Mouse (Mus musculus) heart, postnatal 0 days (tissue): ENCODE results near the gene Psmc3. TPM values are rescaled to one million over a fixed set of nuclear protein-coding genes. Genes with fewer than 3 reads are reported as not detected.

Source experiments
- ATAC-seq: fragments of 200-750 bp; cut with Nextera tagmentation; 2 replicates; pipeline ENCODE4 v1.8.0; 2017; ENCODE audit warnings: low read depth, moderate number of reproducible peaks, moderate library complexity; ENCODE audit not compliant: insufficient read depth
- DNase-seq: peaks from one replicate; pipeline ENCODE4 v3.0.0-alpha.2; 2016; ENCODE audit warnings: low spot score
- H3K27ac ChIP-seq: fragments of 300-500 bp; sonication (generic); 2 replicates; pipeline ENCODE4 v1.5.1; 2014; ENCODE audit warnings: low read depth, mild to moderate bottlenecking
- H3K27me3 ChIP-seq: fragments of 300-500 bp; sonication (generic); 2 replicates; pipeline ENCODE4 v1.6.1; 2014; ENCODE audit warnings: low read length, mixed read lengths; ENCODE audit not compliant: control insufficient read depth, insufficient read depth
- H3K36me3 ChIP-seq: fragments of 300-500 bp; sonication (generic); replicated peaks from 2 replicates; pipeline ENCODE4 v1.6.1; 2014; ENCODE audit warnings: low read length, mixed read lengths; ENCODE audit not compliant: control insufficient read depth, insufficient read depth
- H3K4me1 ChIP-seq: fragments of 300-500 bp; sonication (generic); 2 replicates; pipeline ENCODE4 v1.6.1; 2014; ENCODE audit warnings: antibody characterized with exemption; ENCODE audit not compliant: control insufficient read depth, insufficient read depth
- H3K4me2 ChIP-seq: fragments of 300-500 bp; sonication (generic); 2 replicates; pipeline ENCODE4 v1.6.1; 2014; ENCODE audit warnings: low read depth, mild to moderate bottlenecking, low read length, moderate library complexity
- H3K4me3 ChIP-seq: fragments of 300-500 bp; sonication (generic); 2 replicates; pipeline ENCODE4 v1.5.1; 2014; ENCODE audit warnings: low read depth, low read length
- H3K9ac ChIP-seq: fragments of 300-500 bp; sonication (generic); replicated peaks from 2 replicates; pipeline ENCODE4 v1.6.1; 2014; ENCODE audit warnings: low read depth, low read length, mixed read lengths
- H3K9me3 ChIP-seq: fragments of 300-500 bp; sonication (generic); replicated peaks from 2 replicates; pipeline ENCODE4 v1.6.1; 2016; ENCODE audit warnings: low read length; ENCODE audit not compliant: control insufficient read depth
- CTCF ChIP-seq: IDR thresholded peaks from 2 replicates; pipeline ENCODE4 v1.5.1; 2016; ENCODE audit warnings: antibody characterized with exemption, control low read depth, low read depth
- EP300 ChIP-seq: IDR thresholded peaks from 2 replicates; pipeline ENCODE4 v1.6.1; 2016; ENCODE audit warnings: antibody characterized with exemption, low read depth
- WGBS: fragments of 180-500 bp; shearing (Covaris S2); extraction: QIAGEN DNeasy Blood & Tissue Kit; methylation state at CpG from one replicate; pipeline ENCODE4 v1.1.7; 2014; 5-methylcytosine and 5-hydroxymethylcytosine counted together
- polyA plus RNA-seq: library from polyadenylated mRNA; unstranded; fragments of >200 nt; fragmentation: Nextera tagmentation; extraction: Ambion mirVana; gene quantifications from 2 replicates; pipeline ENCODE4 v1.2.1, GENCODE M21; 2015
- total RNA-seq: library from RNA; depleted of rRNA; stranded (reverse); fragments of >200 nt; gene quantifications from 2 replicates; pipeline ENCODE4 v1.2.3, GENCODE M21; 2014; ENCODE audit warnings: low replicate concordance

The Psmc3 gene
- total and polyA plus RNA-seq, 2 experiments from 2014 or later, result 264 to 300 TPM

- TF ChIP-seq EP300 (no peak), CTCF (no peak)
- 78% methylated on average over 14 of the region's 14 CpGs for WGBS
- ATAC-seq, result no peak
- H3K4me1 ChIP-seq, result no peaks in the 10 kb centered on the region
- no peak overlapping the region for H3K4me2 ChIP-seq
- H3K4me3 ChIP-seq, result no peak overlapping the region
- H3K27me3 ChIP-seq, result no peaks in the 10 kb centered on the region
- no peak overlapping the region for H3K27ac ChIP-seq
- H3K9ac ChIP-seq, result no peak overlapping the region
- H3K36me3 ChIP-seq, result no peaks in the 10 kb centered on the region
- no peaks in the 10 kb centered on the region for H3K9me3 ChIP-seq
- DNase-seq, result no peak
These were observed 31.9 kb downstream of the Psmc3 start for GRCm38 (mm10) chr2:91085494-91086391.

DNA sequence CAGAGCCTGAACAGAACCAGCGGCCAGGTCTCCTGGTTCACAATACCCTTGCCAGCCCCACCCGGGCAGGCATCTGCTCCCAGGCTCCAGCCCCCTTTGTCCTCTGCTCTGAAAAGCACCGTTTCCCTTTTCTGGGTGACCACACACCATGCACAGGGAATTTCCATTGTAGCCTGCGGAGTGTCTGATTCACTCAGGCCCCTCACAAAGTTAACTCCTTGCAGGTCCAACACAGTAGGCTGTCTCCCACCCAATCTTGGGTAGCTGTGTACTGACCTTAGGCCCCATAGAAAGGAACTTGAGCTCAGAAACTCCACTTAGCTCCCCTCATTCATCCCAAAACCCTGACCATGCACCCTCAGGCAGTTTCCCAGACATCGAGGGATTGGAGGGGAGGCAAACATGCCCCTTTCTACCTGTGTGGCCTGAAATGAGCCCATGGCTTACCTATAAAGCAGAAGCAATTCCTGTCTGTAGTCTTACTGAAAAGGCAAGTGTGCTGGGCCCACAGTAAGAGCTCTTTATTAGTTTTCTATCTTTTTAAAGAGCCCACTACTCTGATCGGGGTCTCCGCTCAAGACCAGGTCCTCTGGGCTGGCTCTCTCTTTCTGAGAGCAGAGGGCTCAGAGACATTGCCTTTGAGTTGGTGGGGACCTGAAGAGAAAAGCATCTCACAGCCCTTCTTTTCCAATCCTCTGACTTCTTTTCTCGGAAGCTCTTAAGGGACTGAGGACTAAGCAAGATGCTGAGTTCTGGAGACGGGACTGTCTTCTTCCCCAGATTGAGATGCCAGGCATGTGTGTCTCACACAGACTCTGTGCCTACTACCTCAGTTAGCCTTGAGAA, 32.8 kb downstream of the Psmc3 start:
- H3K4me2 ChIP-seq, result no peak overlapping the region
- TF ChIP-seq CTCF (no peak), EP300 (no peak)
- no peaks in the 10 kb centered on the region for H3K9me3 ChIP-seq
- ATAC-seq (no peak), DNase-seq (no peak)
- H3K27ac ChIP-seq, result no peak overlapping the region
- H3K27me3 ChIP-seq, result no peaks in the 10 kb centered on the region
- 76% methylated on average over 9 of the region's 9 CpGs for WGBS
- no peak overlapping the region for H3K9ac ChIP-seq
- no peak overlapping the region for H3K4me3 ChIP-seq
- H3K36me3 ChIP-seq, result no peaks in the 10 kb centered on the region
- no peaks in the 10 kb centered on the region for H3K4me1 ChIP-seq

DNA sequence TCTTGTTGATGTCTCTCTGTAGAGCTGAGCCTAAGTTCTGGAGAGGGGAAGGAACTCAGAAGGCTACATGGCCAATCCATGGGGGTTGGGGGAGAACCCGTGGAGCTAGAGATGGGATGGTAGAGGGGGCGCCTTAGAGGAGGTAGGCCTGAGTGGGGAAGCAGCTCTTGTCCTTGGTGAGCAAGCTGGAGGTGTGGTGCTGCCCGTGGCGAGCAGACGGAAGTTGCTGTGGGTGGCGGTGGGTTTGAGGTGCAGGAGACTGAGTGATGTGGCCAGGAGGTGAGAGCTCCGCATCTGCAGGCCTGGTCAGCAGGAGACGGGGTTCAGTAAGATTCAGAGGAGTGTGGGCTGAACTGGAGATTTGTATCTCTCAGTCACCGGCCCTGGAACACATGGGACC, 33.6 kb downstream of the Psmc3 start:
- Histone ChIP-seq H3K27me3 (no peaks in the 10 kb centered on the region), H3K4me3 (no peak overlapping the region), H3K27ac (no peak overlapping the region), H3K36me3 (no peaks in the 10 kb centered on the region), H3K4me2 (no peak overlapping the region), H3K9me3 (no peaks in the 10 kb centered on the region), H3K4me1 (no peaks in the 10 kb centered on the region), H3K9ac (no peak overlapping the region)
- DNase-seq, result no peak
- TF ChIP-seq CTCF, result no peak
- WGBS, result 78% methylated on average over 9 of the region's 9 CpGs
- ATAC-seq, result no peak

DNA sequence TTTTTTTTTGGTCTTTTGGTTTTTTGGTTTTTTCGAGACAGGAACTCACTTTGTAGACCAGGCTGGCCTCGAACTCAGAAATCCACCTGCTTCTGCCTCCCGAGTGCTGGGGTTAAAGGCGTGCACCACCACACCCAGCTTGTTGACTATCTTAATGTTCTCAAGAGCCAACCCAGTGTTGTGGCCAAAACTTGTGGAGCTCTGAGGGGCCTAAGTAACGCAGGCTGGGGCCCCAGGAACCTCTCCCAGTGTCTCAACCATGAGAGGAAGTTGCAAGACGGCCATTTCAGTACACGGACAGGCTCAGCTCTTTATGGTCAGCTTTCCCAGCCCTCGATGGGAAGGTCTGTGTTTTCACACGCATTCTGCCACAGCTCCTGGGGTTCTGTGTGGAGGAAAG, 35.2 kb downstream of the Psmc3 start:
- no peaks in the 10 kb centered on the region for H3K36me3 ChIP-seq
- H3K9me3 ChIP-seq, result no peaks in the 10 kb centered on the region
- DNase-seq (no peak), ATAC-seq (no peak)
- no peak overlapping the region for H3K9ac ChIP-seq
- 75% methylated on average over 9 of the region's 9 CpGs for WGBS
- TF ChIP-seq CTCF (no peak), EP300 (no peak)
- no peak overlapping the region for H3K27ac ChIP-seq
- H3K4me2 ChIP-seq, result no peak overlapping the region
- H3K4me1 ChIP-seq, result no peaks in the 10 kb centered on the region
- H3K4me3 ChIP-seq, result no peak overlapping the region
- H3K27me3 ChIP-seq, result no peaks in the 10 kb centered on the region

DNA sequence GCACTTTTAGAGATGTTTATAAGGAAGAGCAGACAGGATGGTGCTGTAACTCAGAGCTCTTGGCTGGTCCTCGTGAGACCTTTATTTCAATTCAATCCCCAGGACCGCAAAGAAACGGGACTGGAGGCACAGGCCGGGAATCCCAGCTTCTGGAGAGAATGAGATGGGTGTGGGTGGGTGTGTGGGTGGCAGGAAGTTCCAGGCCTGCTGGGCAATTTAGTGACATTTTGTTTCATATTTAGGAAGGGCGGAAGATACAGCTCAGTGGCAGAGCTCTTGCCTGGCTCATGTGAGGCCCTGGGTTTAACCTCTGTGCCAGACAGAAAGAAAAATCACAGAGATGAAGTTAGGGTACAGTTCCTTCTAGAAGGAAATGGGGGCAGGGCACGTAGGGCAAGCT, 36.4 kb downstream of the Psmc3 start:
- Histone ChIP-seq H3K9ac (no peak overlapping the region), H3K9me3 (no peaks in the 10 kb centered on the region), H3K27me3 (no peaks in the 10 kb centered on the region), H3K27ac (no peak overlapping the region), H3K4me2 (no peak overlapping the region), H3K4me3 (no peak overlapping the region), H3K4me1 (no peaks in the 10 kb centered on the region), H3K36me3 (no peaks in the 10 kb centered on the region)
- ATAC-seq, result no peak
- WGBS, result 62% methylated on average over 6 of the region's 6 CpGs
- TF ChIP-seq CTCF (no peak), EP300 (no peak)
- no peak for DNase-seq
